8 mouse cellular contexts compared by ENCODE assay signal in genomic region chr4:149855892-149856807, GRCm38 (mm10).
DNase-seq lines count a peak whose midpoint lies in the region.

No protein-coding gene starts in this region.

- peak; percentile 36 to 53 for DNase-seq in kidney, postnatal 4 days
- DNase-seq in kidney, postnatal 14 days: no peak
- DNase-seq in ES-CJ7 (ENCODE audit: low read depth, low spot score): peak; percentile 38
- peak; percentile 65 for DNase-seq in fibroblast of lung, adult 2 months (ENCODE audit: low read depth)
- DNase-seq in lung, postnatal 4 days: peak; percentile 63 to 68
- DNase-seq in thymus, postnatal 25 days: peak; percentile 92
- no peak for DNase-seq in cerebellum, postnatal 4 days (ENCODE audit: low spot score in 2 of 2)
- no peak for DNase-seq in ovary, postnatal 14 days (ENCODE audit: low spot score)

Comparison
In these comparisons a context has a peak if more than half of its experiments do, and no peak if none do; other contexts are left out.
1. DNase-seq: peak in kidney, postnatal 4 days (2 of 2), ES-CJ7 (single experiment), fibroblast of lung, adult 2 months (single experiment), lung, postnatal 4 days (2 of 2) and thymus, postnatal 25 days (single experiment); none in kidney, postnatal 14 days (single experiment), cerebellum, postnatal 4 days (0 of 2) and ovary, postnatal 14 days (single experiment).